Mouse (Mus musculus): Measurements from ENCODE around the gene Glb1l.

DNA sequence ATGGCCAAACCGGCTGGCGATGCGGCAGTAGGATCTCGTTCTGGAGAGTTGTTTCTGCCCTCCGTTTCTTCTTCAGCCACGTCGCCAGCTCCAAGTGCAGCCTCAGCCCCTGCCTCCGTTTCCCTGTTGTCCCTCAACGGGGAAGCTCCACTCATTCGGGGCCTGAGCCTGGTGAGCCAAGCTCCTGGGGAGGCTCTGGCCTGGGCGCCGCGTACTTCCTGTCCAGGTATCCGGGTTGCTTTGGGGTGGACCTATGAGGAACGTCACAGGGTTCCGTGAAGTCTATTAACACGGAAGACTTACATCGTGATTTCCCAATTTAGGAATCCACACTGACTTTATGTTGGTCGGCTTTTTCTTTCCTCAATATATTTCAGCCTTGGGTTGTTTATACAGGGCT lies 18.2 kb downstream of the Glb1l start:
- TF ChIP-seq CTCF (IDR thresholded peaks at IDR 0.05; ENCODE audit: extremely low read depth, insufficient read depth, insufficient read length, insufficient replicate concordance) = no peak
- no peak; the same call in 1 of the 2 replicates for TF ChIP-seq POLR2A (IDR thresholded peaks at IDR 0.05; ENCODE audit: low read depth, low read length)

Data from spleen, adult 2 months (tissue).